In genomic region chr1:40324457-40324856, GRCm38 (mm10) we compare ENCODE assay signal across 8 mouse cellular contexts. TPM values are rescaled to one million over a fixed set of nuclear protein-coding genes. Genes with fewer than 3 reads are reported as not detected.
DNase-seq lines count a peak whose midpoint lies in the region; ATAC-seq lines count a peak whose summit lies in the region.

Il1rl2 (plus strand) TSS chr1:40324610.

- peak within 1 kb of the TSS; percentile 24; the same call in 1 of the 2 replicates for H3K9ac ChIP-seq in limb, embryonic 15.5 days
- peak within 1 kb of the TSS; percentile 47 for H3K9ac ChIP-seq in midbrain, embryonic 13.5 days (replicated peaks)

- H3K4me2 ChIP-seq in limb, embryonic 15.5 days = peak within 1 kb of the TSS; percentile 82
- peak within 1 kb of the TSS; percentile 74 for H3K4me2 ChIP-seq in midbrain, embryonic 13.5 days (replicated peaks)

- H3K36me3 ChIP-seq in erythroblast, embryonic 14.5 days (ENCODE audit: control insufficient read depth) = peaks cover 2% of the 10 kb centered on the region; the same call in 1 of the 2 replicates
- no peaks in the 10 kb centered on the region for H3K36me3 ChIP-seq in limb, embryonic 15.5 days
- no peaks in the 10 kb centered on the region for H3K36me3 ChIP-seq in midbrain, embryonic 13.5 days

- ATAC-seq in hematopoietic stem cell, adult 5-6 weeks (replicated peaks in 1 of 2; ENCODE audit: insufficient read depth in 1 of 2, low FRiP score in 2 of 2, low TSS enrichment in 1 of 2, low read depth in 1 of 2, poor library complexity in 2 of 2, severe bottlenecking in 2 of 2) = peak; percentile 10 to 55; a peak in 2 of 4 replicates
- ATAC-seq in limb, embryonic 15.5 days (ENCODE audit: insufficient number of reproducible peaks, low FRiP score, low TSS enrichment, low read depth) = no peak; the same call in 1 of the 2 replicates
- ATAC-seq in midbrain, embryonic 13.5 days = no peak

- peak within 1 kb of the TSS; percentile 66 for H3K4me3 ChIP-seq in erythroblast, embryonic 14.5 days (replicated peaks)
- peak within 1 kb of the TSS; percentile 46 for H3K4me3 ChIP-seq in limb, embryonic 15.5 days
- H3K4me3 ChIP-seq in midbrain, embryonic 13.5 days (replicated peaks) = peak within 1 kb of the TSS; percentile 42

- peak within 1 kb of the TSS; percentile 43; the same call in 1 of the 2 replicates for H3K27ac ChIP-seq in limb, embryonic 15.5 days
- no peak within 1 kb of the TSS for H3K27ac ChIP-seq in midbrain, embryonic 13.5 days

- DNase-seq in layer of hippocampus, adult 9-11 months = peak; percentile 9
- DNase-seq in layer of hippocampus, postnatal 25 days (ENCODE audit: extremely low spot score in 1 of 2, low spot score in 1 of 2) = no peak
- no peak for DNase-seq in ovary, postnatal 14 days (ENCODE audit: low spot score)
- DNase-seq in cerebellum, postnatal 25 days = no peak

- peaks cover 51% of the 10 kb centered on the region for H3K4me1 ChIP-seq in erythroblast, embryonic 14.5 days (ENCODE audit: control insufficient read depth)
- H3K4me1 ChIP-seq in limb, embryonic 15.5 days = peaks cover 23% of the 10 kb centered on the region
- H3K4me1 ChIP-seq in midbrain, embryonic 13.5 days (replicated peaks) = peaks cover 13% of the 10 kb centered on the region

- 34% methylated on average over 6 of the region's 6 CpGs for WGBS in limb, embryonic 15.5 days
- WGBS in midbrain, embryonic 13.5 days = 39% methylated on average over 6 of the region's 6 CpGs

- H3K9me3 ChIP-seq in erythroblast, embryonic 14.5 days (ENCODE audit: control insufficient read depth, low read length) = no peaks in the 10 kb centered on the region
- H3K9me3 ChIP-seq in limb, embryonic 15.5 days = no peaks in the 10 kb centered on the region
- H3K9me3 ChIP-seq in midbrain, embryonic 13.5 days = no peaks in the 10 kb centered on the region

- peaks cover 23% of the 10 kb centered on the region for H3K27me3 ChIP-seq in erythroblast, embryonic 14.5 days (ENCODE audit: control insufficient read depth)
- H3K27me3 ChIP-seq in limb, embryonic 15.5 days = peaks cover 12% of the 10 kb centered on the region
- peaks cover 39% of the 10 kb centered on the region for H3K27me3 ChIP-seq in midbrain, embryonic 13.5 days

RNA-seq across cellular contexts. Expression of gene Il1rl2, which starts in this region (rescaled TPM):
- under 1 TPM; 0.28 to 0.42 TPM for total RNA-seq in layer of hippocampus, postnatal 25 days (2021)
- polyA plus RNA-seq in erythroblast, embryonic 14.5 days (2012) = 0.01 TPM in 1 of 2 replicates, not detected in the other
- total RNA-seq in hematopoietic stem cell, adult 5-6 weeks (2017) = 5.4 and 6.4 TPM in 2 replicates
- polyA plus RNA-seq in limb, embryonic 15.5 days (2015; fragmentation: Nextera tagmentation; extraction: Ambion mirVana) = 9.7 and 10.1 TPM in 2 replicates
- 0.89 and 1.0 TPM in 2 replicates for polyA plus RNA-seq in midbrain, embryonic 13.5 days (2015; fragmentation: Nextera tagmentation; extraction: Ambion mirVana)

Comparison
In these comparisons a context has a peak if more than half of its experiments do, and no peak if none do; other contexts are left out.
1. ATAC-seq: peak in hematopoietic stem cell, adult 5-6 weeks (2 of 2); none in limb, embryonic 15.5 days (single experiment) and midbrain, embryonic 13.5 days (single experiment).
2. Peak in every context shown above with its lines, with median percentiles within 50 percentile points of each other: H3K4me3 ChIP-seq.